Mouse (Mus musculus): ENCODE results near the gene Elf3. TPM values are rescaled to one million over a fixed set of nuclear protein-coding genes. Genes with fewer than 3 reads are reported as not detected.

The Elf3 gene
- polyA plus RNA-seq, 1 experiment from 2014 or later: 152 TPM

- TF ChIP-seq EP300 (optimal IDR thresholded peaks at IDR 0.05) (no peak), CTCF (IDR thresholded peaks at IDR 0.05; ENCODE audit: low read depth) (no peak)
- Histone ChIP-seq H3K4me3 (ENCODE audit: low read depth, low read length) (no peak overlapping the region), H3K4me2 (replicated peaks; ENCODE audit: low read depth) (no peak overlapping the region), H3K27ac (replicated peaks) (no peak overlapping the region), H3K4me1 (replicated peaks; ENCODE audit: control insufficient read depth, insufficient read depth) (no peaks in the 10 kb centered on the region), H3K36me3 (ENCODE audit: control insufficient read depth, insufficient read depth, low read length) (no peaks in the 10 kb centered on the region), H3K27me3 (ENCODE audit: control insufficient read depth, insufficient read depth, low read length) (no peaks in the 10 kb centered on the region), H3K9ac (ENCODE audit: low read length) (no peak overlapping the region), H3K9me3 (ENCODE audit: control insufficient read depth, low read length) (no peaks in the 10 kb centered on the region)
- peak; percentile 67 for ATAC-seq (ENCODE audit: low FRiP score, low TSS enrichment)
- WGBS: 53% methylated on average over 9 of the region's 9 CpGs
- DNase-seq (ENCODE audit: low spot score): peak; percentile 70
Measured at GRCm38 (mm10) chr1:135208716-135209115, 49.7 kb downstream of the Elf3 start.

GRCm38 (mm10) chr1:135206586-135207339, 51.6 kb downstream of the Elf3 start:
- Histone ChIP-seq H3K4me2 (replicated peaks; ENCODE audit: low read depth) (no peak overlapping the region), H3K27ac (replicated peaks) (no peak overlapping the region), H3K9me3 (ENCODE audit: control insufficient read depth, low read length) (no peaks in the 10 kb centered on the region), H3K4me1 (replicated peaks; ENCODE audit: control insufficient read depth, insufficient read depth) (no peaks in the 10 kb centered on the region), H3K9ac (ENCODE audit: low read length) (no peak overlapping the region), H3K36me3 (ENCODE audit: control insufficient read depth, insufficient read depth, low read length) (no peaks in the 10 kb centered on the region), H3K27me3 (ENCODE audit: control insufficient read depth, insufficient read depth, low read length) (no peaks in the 10 kb centered on the region), H3K4me3 (ENCODE audit: low read depth, low read length) (no peak overlapping the region)
- ATAC-seq (ENCODE audit: low FRiP score, low TSS enrichment): no peak
- TF ChIP-seq CTCF (IDR thresholded peaks at IDR 0.05; ENCODE audit: low read depth): no peak
- TF ChIP-seq EP300 (optimal IDR thresholded peaks at IDR 0.05): no peak
- WGBS: 86% methylated on average over 14 of the region's 14 CpGs
- no peak for DNase-seq (ENCODE audit: low spot score)

GRCm38 (mm10) chr1:135205257-135205656, 53.1 kb downstream of the Elf3 start:
- no peak for TF ChIP-seq EP300 (optimal IDR thresholded peaks at IDR 0.05)
- 0 out of 2 replicates have a peak, but pooled peaks have one; percentile 5 for TF ChIP-seq CTCF (IDR thresholded peaks at IDR 0.05; ENCODE audit: low read depth)
- no peak overlapping the region for H3K9ac ChIP-seq (ENCODE audit: low read length)
- no peak overlapping the region for H3K4me2 ChIP-seq (replicated peaks; ENCODE audit: low read depth)
- H3K9me3 ChIP-seq (ENCODE audit: control insufficient read depth, low read length): no peaks in the 10 kb centered on the region
- 49% methylated on average over 4 of the region's 4 CpGs for WGBS
- H3K27ac ChIP-seq (replicated peaks): peak overlapping the region; percentile 71
- no peaks in the 10 kb centered on the region for H3K27me3 ChIP-seq (ENCODE audit: control insufficient read depth, insufficient read depth, low read length)
- DNase-seq (ENCODE audit: low spot score) (no peak), ATAC-seq (ENCODE audit: low FRiP score, low TSS enrichment) (no peak)
- no peaks in the 10 kb centered on the region for H3K36me3 ChIP-seq (ENCODE audit: control insufficient read depth, insufficient read depth, low read length)
- H3K4me1 ChIP-seq (replicated peaks; ENCODE audit: control insufficient read depth, insufficient read depth): no peaks in the 10 kb centered on the region
- H3K4me3 ChIP-seq (ENCODE audit: low read depth, low read length): no peak overlapping the region

GRCm38 (mm10) chr1:135204196-135205126, 53.9 kb downstream of the Elf3 start:
- WGBS: 38% methylated on average over 12 of the region's 12 CpGs
- Histone ChIP-seq H3K36me3 (ENCODE audit: control insufficient read depth, insufficient read depth, low read length) (no peaks in the 10 kb centered on the region), H3K9me3 (ENCODE audit: control insufficient read depth, low read length) (no peaks in the 10 kb centered on the region), H3K4me1 (replicated peaks; ENCODE audit: control insufficient read depth, insufficient read depth) (no peaks in the 10 kb centered on the region), H3K4me2 (replicated peaks; ENCODE audit: low read depth) (no peak overlapping the region), H3K9ac (ENCODE audit: low read length) (no peak overlapping the region), H3K27ac (replicated peaks) (peak overlapping the region; percentile 71), H3K4me3 (ENCODE audit: low read depth, low read length) (no peak overlapping the region), H3K27me3 (ENCODE audit: control insufficient read depth, insufficient read depth, low read length) (no peaks in the 10 kb centered on the region)
- no peak for TF ChIP-seq CTCF (IDR thresholded peaks at IDR 0.05; ENCODE audit: low read depth)
- no peak for TF ChIP-seq EP300 (optimal IDR thresholded peaks at IDR 0.05)
- ATAC-seq (ENCODE audit: low FRiP score, low TSS enrichment): peak; percentile 63
- peak; percentile 80 for DNase-seq (ENCODE audit: low spot score)

Other genes starting within 250 kb of the Elf3 start
- gene Lgr6, start 153.3 kb downstream of the Elf3 start, polyA plus RNA-seq (2015; fragmentation: Nextera tagmentation; extraction: Ambion mirVana): 0.35 and 1.0 TPM in 2 replicates
- 0.32 and 0.46 TPM in 2 replicates for gene Ptpn7, start 125.9 kb downstream of the Elf3 start, polyA plus RNA-seq (2015; fragmentation: Nextera tagmentation; extraction: Ambion mirVana)
- gene Arl8a, start 111.7 kb downstream of the Elf3 start, polyA plus RNA-seq (2015; fragmentation: Nextera tagmentation; extraction: Ambion mirVana): 42.2 and 43.9 TPM in 2 replicates
- 3.1 and 3.4 TPM in 2 replicates for gene Gpr37l1, start 90.9 kb downstream of the Elf3 start, polyA plus RNA-seq (2015; fragmentation: Nextera tagmentation; extraction: Ambion mirVana)
- gene Rnpep, start 25.5 kb upstream of the Elf3 start, polyA plus RNA-seq (2015; fragmentation: Nextera tagmentation; extraction: Ambion mirVana): 54.7 and 61.2 TPM in 2 replicates
- 237 and 250 TPM in 2 replicates for gene Timm17a, start 55.2 kb upstream of the Elf3 start, polyA plus RNA-seq (2015; fragmentation: Nextera tagmentation; extraction: Ambion mirVana)
- 19.5 and 22.4 TPM in 2 replicates for gene Lmod1, start 66.2 kb upstream of the Elf3 start, polyA plus RNA-seq (2015; fragmentation: Nextera tagmentation; extraction: Ambion mirVana)
- gene Shisa4, start 116.7 kb upstream of the Elf3 start, polyA plus RNA-seq (2015; fragmentation: Nextera tagmentation; extraction: Ambion mirVana): 23.2 and 25.0 TPM in 2 replicates
- gene Ipo9, start 171.9 kb upstream of the Elf3 start, polyA plus RNA-seq (2015; fragmentation: Nextera tagmentation; extraction: Ambion mirVana): 23.5 and 24.7 TPM in 2 replicates